Mouse (Mus musculus): ENCODE results near the gene Tbc1d23. TPM values are rescaled to one million over a fixed set of nuclear protein-coding genes. Genes with fewer than 3 reads are reported as not detected.
"Not testable (repeated sequence)": the region's sequence is repeated elsewhere in the genome, so short reads cannot be mapped to it uniquely, and the experiment has no call there.

Tbc1d23 gene
- polyA plus RNA-seq (2017; shearing (Covaris generic)) = 10 to 100 TPM; 26.1 to 26.7 TPM

- peak; percentile 94 for ATAC-seq
Measured at GRCm38 (mm10) chr16:57231089-57231936, at the start of gene Tbc1d23. Tbc1d23 (minus strand) TSS chr16:57231504.

GRCm38 (mm10) chr16:57280221-57281217, 49.2 kb upstream of the Tbc1d23 start:
- no peak for ATAC-seq

GRCm38 (mm10) chr16:57278976-57279626, 47.8 kb upstream of the Tbc1d23 start:
- ATAC-seq = no peak

GRCm38 (mm10) chr16:57269751-57270150, 38.4 kb upstream of the Tbc1d23 start:
- ATAC-seq = no peak

- ATAC-seq = no peak
Measured at GRCm38 (mm10) chr16:57268058-57268841, 36.9 kb upstream of the Tbc1d23 start.

GRCm38 (mm10) chr16:57267068-57267467, 35.8 kb upstream of the Tbc1d23 start:
- no peak for ATAC-seq

GRCm38 (mm10) chr16:57260152-57260551, 28.8 kb upstream of the Tbc1d23 start:
- ATAC-seq = no peak

GRCm38 (mm10) chr16:57259356-57260083, 28.2 kb upstream of the Tbc1d23 start:
- no peak for ATAC-seq

GRCm38 (mm10) chr16:57251589-57252421, 20.5 kb upstream of the Tbc1d23 start:
- ATAC-seq = no peak

GRCm38 (mm10) chr16:57250991-57251390, 19.7 kb upstream of the Tbc1d23 start:
- no peak for ATAC-seq

GRCm38 (mm10) chr16:57247464-57247863, 16.2 kb upstream of the Tbc1d23 start:
- no peak for ATAC-seq

- ATAC-seq = no peak
Measured at GRCm38 (mm10) chr16:57246596-57246995, 15.3 kb upstream of the Tbc1d23 start.

- ATAC-seq = peak; percentile 83
Measured at GRCm38 (mm10) chr16:57243858-57244248, 12.5 kb upstream of the Tbc1d23 start.

GRCm38 (mm10) chr16:57243205-57243857, 12.0 kb upstream of the Tbc1d23 start:
- ATAC-seq = peak; percentile 71

- no peak for ATAC-seq
Measured at GRCm38 (mm10) chr16:57242857-57243204, 11.5 kb upstream of the Tbc1d23 start.

- no peak for ATAC-seq
Measured at GRCm38 (mm10) chr16:57235871-57236510, 4.7 kb upstream of the Tbc1d23 start.

GRCm38 (mm10) chr16:57231937-57232310, 620 bp upstream of the Tbc1d23 start:
- ATAC-seq = not testable (repeated sequence)

GRCm38 (mm10) chr16:57226444-57226843, 4.9 kb downstream of the Tbc1d23 start:
- ATAC-seq = no peak

GRCm38 (mm10) chr16:57220361-57220760, 10.9 kb downstream of the Tbc1d23 start:
- no peak for ATAC-seq
